Mouse (Mus musculus) midbrain, embryonic 13.5 days (tissue): ENCODE data around the gene Nsun2. TPM values are rescaled to one million over a fixed set of nuclear protein-coding genes. Genes with fewer than 3 reads are reported as not detected.

Source experiments
- ATAC-seq: fragments of 200-750 bp; cut with Nextera tagmentation; 2 replicates; pipeline ENCODE4 v1.8.0; 2017; ENCODE audit warnings: mild to moderate bottlenecking, moderate TSS enrichment, moderate library complexity
- H3K27ac ChIP-seq: fragments of 300-500 bp; sonication (generic); 2 replicates; pipeline ENCODE4 v1.5.1; 2015; ENCODE audit warnings: inconsistent platforms, mild to moderate bottlenecking, moderate library complexity
- H3K27me3 ChIP-seq: fragments of 300-500 bp; sonication (generic); 2 replicates; pipeline ENCODE4 v1.6.1; 2015; ENCODE audit warnings: mild to moderate bottlenecking, inconsistent platforms
- H3K36me3 ChIP-seq: fragments of 300-500 bp; sonication (generic); 2 replicates; pipeline ENCODE4 v1.6.1; 2015; ENCODE audit warnings: mild to moderate bottlenecking, inconsistent platforms
- H3K4me1 ChIP-seq: fragments of 300-500 bp; sonication (generic); replicated peaks from 2 replicates; pipeline ENCODE4 v1.6.1; 2015; ENCODE audit warnings: inconsistent platforms
- H3K4me2 ChIP-seq: fragments of 300-500 bp; sonication (generic); replicated peaks from 2 replicates; pipeline ENCODE4 v1.6.1; 2015; ENCODE audit warnings: moderate library complexity, mild to moderate bottlenecking, inconsistent platforms
- H3K4me3 ChIP-seq: fragments of 300-500 bp; sonication (generic); replicated peaks from 2 replicates; pipeline ENCODE4 v1.5.1; 2015; ENCODE audit warnings: mild to moderate bottlenecking, inconsistent platforms
- H3K9ac ChIP-seq: fragments of 300-500 bp; sonication (generic); replicated peaks from 2 replicates; pipeline ENCODE4 v1.6.1; 2015; ENCODE audit warnings: mild to moderate bottlenecking, inconsistent platforms
- H3K9me3 ChIP-seq: fragments of 300-500 bp; sonication (generic); 2 replicates; pipeline ENCODE4 v1.6.1; 2016; ENCODE audit warnings: mild to moderate bottlenecking, inconsistent platforms
- WGBS: fragments of 180-500 bp; shearing (Covaris S2); methylation state at CpG from one replicate; pipeline ENCODE4 v1.1.7; 2015; 5-methylcytosine and 5-hydroxymethylcytosine counted together
- polyA plus RNA-seq: library from polyadenylated mRNA; unstranded; fragments of >200 nt; fragmentation: Nextera tagmentation; extraction: Ambion mirVana; gene quantifications from 2 replicates; pipeline ENCODE4 v1.2.1, GENCODE M21; 2015

The Nsun2 gene
- polyA plus RNA-seq, 1 experiment from 2014 or later, result 74.1 TPM

DNA sequence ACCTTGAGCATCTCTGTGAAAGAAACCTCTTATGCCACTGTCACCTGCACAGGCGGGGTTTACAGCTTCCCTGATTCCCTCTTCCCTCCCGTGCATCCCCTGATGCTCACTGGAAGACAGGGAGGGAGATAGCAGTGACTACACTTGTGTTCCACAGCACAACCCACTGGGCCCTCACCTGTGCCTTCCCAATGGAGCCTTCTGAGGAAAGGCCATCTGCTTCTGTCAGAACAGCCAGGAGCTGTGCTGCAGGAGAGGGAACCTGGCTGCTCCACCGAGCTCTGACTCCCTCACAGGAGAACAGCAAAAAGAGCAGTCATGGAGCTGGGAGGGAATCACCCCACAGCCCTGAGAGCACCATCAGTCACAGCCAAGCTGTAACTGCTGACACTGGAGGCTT is 3.4 kb upstream of the Nsun2 start:
- no peaks in the 10 kb centered on the region for H3K9me3 ChIP-seq
- peaks cover 75% of the 10 kb centered on the region for H3K4me1 ChIP-seq
- WGBS, result 78% methylated on average over 3 of the region's 3 CpGs
- H3K27me3 ChIP-seq, result no peaks in the 10 kb centered on the region
- no peak overlapping the region for H3K4me3 ChIP-seq
- no peak for ATAC-seq
- peaks cover 5% of the 10 kb centered on the region; the same call in 1 of the 2 replicates for H3K36me3 ChIP-seq
- H3K9ac ChIP-seq, result 0 out of 2 replicates have a peak overlapping the region, but pooled peaks have one; percentile 95
- H3K4me2 ChIP-seq, result peak overlapping the region; percentile 93
- H3K27ac ChIP-seq, result no peak overlapping the region

- peaks cover 5% of the 10 kb centered on the region; the same call in 1 of the 2 replicates for H3K36me3 ChIP-seq
- no peaks in the 10 kb centered on the region for H3K27me3 ChIP-seq
- H3K4me3 ChIP-seq, result peak overlapping the region; percentile 96
- H3K9me3 ChIP-seq, result no peaks in the 10 kb centered on the region
- H3K27ac ChIP-seq, result no peak overlapping the region
- H3K4me1 ChIP-seq, result peaks cover 75% of the 10 kb centered on the region
- H3K4me2 ChIP-seq, result peak overlapping the region; percentile 93
- 75% methylated on average over 6 of the region's 6 CpGs for WGBS
- ATAC-seq, result no peak
- peak overlapping the region; percentile 95 for H3K9ac ChIP-seq
These were observed 2.6 kb upstream of the Nsun2 start for GRCm38 (mm10) chr13:69530951-69531350.

DNA sequence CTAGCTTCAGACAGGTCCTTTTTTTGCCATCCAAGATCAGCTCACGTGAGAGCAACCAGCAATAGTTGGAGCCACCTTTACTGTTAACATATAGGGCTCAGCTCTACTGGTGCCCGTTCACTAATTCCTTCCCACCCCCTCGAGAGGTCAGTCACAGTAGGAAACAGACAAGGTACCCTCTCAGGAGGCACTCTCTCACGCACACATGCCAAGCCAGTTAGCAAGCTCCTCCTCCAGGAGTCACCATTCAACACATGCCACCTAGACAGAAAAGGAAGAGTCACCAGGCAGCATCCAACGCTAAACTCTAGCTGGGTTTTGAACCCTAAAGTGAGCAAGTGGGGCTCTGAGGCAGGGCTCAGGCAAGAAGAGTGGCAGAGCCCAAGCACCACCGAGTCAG is 2.1 kb upstream of the Nsun2 start:
- Histone ChIP-seq H3K9me3 (no peaks in the 10 kb centered on the region), H3K36me3 (peaks cover 5% of the 10 kb centered on the region; the same call in 1 of the 2 replicates), H3K27ac (no peak overlapping the region), H3K4me1 (peaks cover 74% of the 10 kb centered on the region), H3K9ac (peak overlapping the region; percentile 95), H3K4me2 (peak overlapping the region; percentile 93), H3K4me3 (peak overlapping the region; percentile 96), H3K27me3 (no peaks in the 10 kb centered on the region)
- WGBS, result 54% methylated on average over 6 of the region's 6 CpGs
- ATAC-seq, result no peak

DNA sequence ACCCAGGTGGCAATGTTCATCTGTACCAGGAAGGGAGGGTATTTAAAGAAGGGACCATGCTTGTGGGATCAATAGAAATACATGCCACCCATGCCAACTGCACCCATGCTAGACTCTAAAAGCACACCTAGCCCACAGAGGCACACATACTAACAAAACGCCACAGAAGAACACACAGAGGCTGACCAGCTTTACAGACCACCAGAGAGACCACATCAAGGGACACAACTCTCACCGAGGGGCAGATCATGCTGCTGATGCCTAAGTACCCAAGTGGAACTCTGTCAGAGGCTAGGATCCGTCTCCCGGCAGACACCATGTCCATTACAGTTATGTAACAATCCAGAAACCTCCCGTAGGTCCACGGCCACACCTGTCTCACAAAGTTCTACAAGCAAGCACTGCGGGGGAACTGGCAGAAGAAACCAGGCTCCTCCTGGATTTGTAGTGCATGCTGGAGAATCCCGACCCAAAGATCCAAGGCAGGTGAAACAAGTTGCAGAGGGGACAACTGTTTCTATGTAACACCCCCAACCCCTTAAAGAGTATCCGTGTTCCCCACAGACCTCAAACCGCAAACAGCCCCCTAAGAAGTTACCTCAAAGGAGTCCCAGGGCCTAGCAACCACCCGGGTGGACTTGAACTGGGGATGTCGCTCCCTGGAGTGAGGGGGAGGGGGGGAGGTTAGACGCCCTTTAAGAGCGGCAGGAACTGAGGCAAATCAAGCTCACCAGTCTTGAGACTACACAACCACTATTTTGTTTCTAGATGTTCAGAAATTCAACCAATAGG is 1.2 kb upstream of the Nsun2 start:
- Histone ChIP-seq H3K9ac (peak overlapping the region; percentile 95), H3K4me2 (peak overlapping the region; percentile 93), H3K4me3 (peak overlapping the region; percentile 96), H3K27me3 (no peaks in the 10 kb centered on the region), H3K36me3 (peaks cover 5% of the 10 kb centered on the region; the same call in 1 of the 2 replicates), H3K4me1 (peaks cover 68% of the 10 kb centered on the region), H3K27ac (no peak overlapping the region), H3K9me3 (no peaks in the 10 kb centered on the region)
- no peak for ATAC-seq
- WGBS, result 22% methylated on average over 14 of the region's 14 CpGs

GRCm38 (mm10) chr13:69532893-69533404 is 597 bp upstream of the Nsun2 start:
- peak overlapping the region; percentile 93 for H3K4me2 ChIP-seq
- peaks cover 5% of the 10 kb centered on the region; the same call in 1 of the 2 replicates for H3K36me3 ChIP-seq
- H3K27me3 ChIP-seq, result no peaks in the 10 kb centered on the region
- peak overlapping the region; percentile 95 for H3K9ac ChIP-seq
- H3K27ac ChIP-seq, result peak overlapping the region; percentile 96
- no peak for ATAC-seq
- no peaks in the 10 kb centered on the region for H3K9me3 ChIP-seq
- peaks cover 68% of the 10 kb centered on the region for H3K4me1 ChIP-seq
- H3K4me3 ChIP-seq, result peak overlapping the region; percentile 96
- 1% methylated on average over 9 of the region's 9 CpGs for WGBS

DNA sequence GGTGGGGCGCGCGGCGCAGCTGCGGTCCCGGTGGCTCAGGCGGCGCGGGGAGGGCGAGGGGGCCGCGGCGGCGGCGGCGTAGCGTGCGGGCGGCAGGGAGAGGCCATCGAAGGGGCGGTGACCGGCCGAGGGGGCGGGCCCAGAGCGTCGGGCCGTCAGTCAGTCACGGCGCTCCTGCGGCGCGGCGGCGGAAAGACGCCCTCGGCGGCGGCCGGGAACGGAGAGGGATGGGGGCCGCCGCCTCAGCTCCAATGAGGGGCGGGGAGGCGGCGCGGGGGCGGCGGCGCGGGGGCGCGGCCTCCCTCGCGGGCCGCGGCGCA is 748 bp downstream of the Nsun2 start, which contains the start of gene Tent4a:
Gene Tent4a, minus strand, starts transcription at position 284 of the 320 bp plus-strand sequence.
- Histone ChIP-seq H3K36me3 (peaks cover 5% of the 10 kb centered on the region; the same call in 1 of the 2 replicates), H3K4me2 (peak within 1 kb of the TSS; percentile 93), H3K9me3 (no peaks in the 10 kb centered on the region), H3K9ac (peak within 1 kb of the TSS; percentile 95), H3K27me3 (no peaks in the 10 kb centered on the region), H3K4me3 (peak within 1 kb of the TSS; percentile 96), H3K4me1 (peaks cover 69% of the 10 kb centered on the region), H3K27ac (peak within 1 kb of the TSS; percentile 96)
- WGBS, result 1% methylated on average over 49 of the region's 57 CpGs
- ATAC-seq, result peak; percentile 78

DNA sequence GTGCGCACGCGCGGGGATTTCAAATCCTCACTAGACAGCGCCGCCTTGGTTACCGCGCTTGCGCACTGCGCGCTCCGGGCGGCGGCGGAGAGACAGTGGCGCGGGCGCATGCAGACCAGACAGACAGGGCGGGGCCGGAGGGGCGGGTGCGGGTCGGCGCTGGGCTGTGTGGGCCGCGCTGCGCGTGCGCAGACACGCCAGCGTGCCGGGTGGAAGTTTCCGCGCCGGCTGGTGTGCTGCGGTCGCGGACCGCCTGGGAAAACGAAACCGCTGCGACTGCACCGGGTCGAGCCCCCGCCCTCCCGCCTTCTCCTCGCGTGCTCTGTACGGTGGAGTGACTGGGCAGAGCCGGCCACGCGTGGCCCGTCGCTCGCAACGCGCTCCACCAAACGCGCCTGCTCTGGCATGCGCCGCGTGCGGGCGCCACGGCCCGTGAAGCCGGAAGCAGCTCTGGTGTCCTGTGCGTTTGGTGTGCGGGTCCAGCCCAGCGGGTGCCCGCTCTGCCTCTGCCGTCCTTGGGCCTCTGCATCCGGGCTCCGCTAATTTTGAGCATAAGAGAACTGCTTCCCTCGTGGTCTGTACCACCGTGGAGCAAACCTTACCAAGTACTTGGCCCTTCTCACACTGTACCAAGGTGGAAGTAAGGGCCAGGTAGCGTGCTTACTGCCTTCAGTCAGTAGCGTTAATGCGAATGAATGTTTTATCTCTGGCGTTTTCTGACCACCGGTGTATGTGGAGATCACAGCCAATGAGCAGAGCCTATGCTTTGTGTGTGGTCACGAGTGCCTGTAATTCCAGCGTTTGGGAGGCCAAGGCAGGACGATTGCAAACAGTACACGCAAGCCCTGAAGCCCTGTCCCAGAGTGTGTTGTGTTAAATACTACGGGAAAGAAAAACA is 1.4 kb downstream of the Nsun2 start:
- WGBS, result under 1% methylated on average over 73 of the region's 86 CpGs
- ATAC-seq, result peak; percentile 92
- peaks cover 2% of the 10 kb centered on the region; the same call in 1 of the 2 replicates for H3K36me3 ChIP-seq

GRCm38 (mm10) chr13:69536021-69536420 is 2.5 kb downstream of the Nsun2 start:
- no peak for ATAC-seq
- Histone ChIP-seq H3K4me3 (0 out of 2 replicates have a peak overlapping the region, but pooled peaks have one; percentile 96), H3K36me3 (no peaks in the 10 kb centered on the region), H3K9ac (peak overlapping the region; percentile 83; the same call in 1 of the 2 replicates), H3K4me2 (peak overlapping the region; percentile 93), H3K27me3 (no peaks in the 10 kb centered on the region), H3K27ac (no peak overlapping the region), H3K4me1 (peaks cover 70% of the 10 kb centered on the region), H3K9me3 (no peaks in the 10 kb centered on the region)
- 79% methylated on average over 4 of the region's 4 CpGs for WGBS

More for the DNA sequence above, 1.4 kb downstream of the Nsun2 start:
- H3K9ac ChIP-seq, result peak overlapping the region; percentile 95
- peak overlapping the region; percentile 96 for H3K4me3 ChIP-seq
- no peaks in the 10 kb centered on the region for H3K9me3 ChIP-seq
- H3K4me1 ChIP-seq, result peaks cover 72% of the 10 kb centered on the region
- H3K27ac ChIP-seq, result peak overlapping the region; percentile 96
- H3K4me2 ChIP-seq, result peak overlapping the region; percentile 93
- H3K27me3 ChIP-seq, result no peaks in the 10 kb centered on the region

GRCm38 (mm10) chr13:69537366-69537765 is 3.8 kb downstream of the Nsun2 start:
- no peak overlapping the region for H3K4me2 ChIP-seq
- peaks cover 57% of the 10 kb centered on the region for H3K4me1 ChIP-seq
- WGBS, result 66% methylated on average over 7 of the region's 7 CpGs
- ATAC-seq, result no peak
- no peak overlapping the region for H3K9ac ChIP-seq
- no peaks in the 10 kb centered on the region for H3K36me3 ChIP-seq
- no peaks in the 10 kb centered on the region for H3K9me3 ChIP-seq
- H3K27ac ChIP-seq, result no peak overlapping the region
- no peaks in the 10 kb centered on the region for H3K27me3 ChIP-seq
- no peak overlapping the region for H3K4me3 ChIP-seq

GRCm38 (mm10) chr13:69538327-69538726 is 4.8 kb downstream of the Nsun2 start:
- ATAC-seq, result no peak
- Histone ChIP-seq H3K4me1 (peaks cover 59% of the 10 kb centered on the region), H3K4me2 (no peak overlapping the region), H3K27ac (no peak overlapping the region), H3K9me3 (no peaks in the 10 kb centered on the region), H3K4me3 (no peak overlapping the region), H3K9ac (no peak overlapping the region), H3K36me3 (no peaks in the 10 kb centered on the region), H3K27me3 (0 out of 2 replicates have a peak, but pooled peaks cover 4% of the 10 kb centered on the region)
- 23% methylated on average over 4 of the region's 4 CpGs for WGBS

- Histone ChIP-seq H3K27me3 (0 out of 2 replicates have a peak, but pooled peaks cover 8% of the 10 kb centered on the region), H3K27ac (no peak overlapping the region), H3K4me2 (no peak overlapping the region), H3K4me3 (no peak overlapping the region), H3K9ac (0 out of 2 replicates have a peak overlapping the region, but pooled peaks have one; percentile 14), H3K9me3 (no peaks in the 10 kb centered on the region), H3K36me3 (no peaks in the 10 kb centered on the region), H3K4me1 (peaks cover 58% of the 10 kb centered on the region)
- WGBS, result 92% methylated on average over 6 of the region's 6 CpGs
- no peak for ATAC-seq
These were observed 7.7 kb downstream of the Nsun2 start for GRCm38 (mm10) chr13:69541209-69541608.
